Mouse (Mus musculus) lung, postnatal 0 days (tissue): ENCODE measurements around the gene Svep1.

Experiments
- CTCF ChIP-seq: IDR thresholded peaks from 2 replicates; pipeline ENCODE4 v1.5.1; 2016; ENCODE audit warnings: antibody characterized with exemption, mild to moderate bottlenecking
- EP300 ChIP-seq: IDR thresholded peaks from 2 replicates; pipeline ENCODE4 v1.6.1; 2016; ENCODE audit warnings: antibody characterized with exemption, mild to moderate bottlenecking, control low read depth

DNA sequence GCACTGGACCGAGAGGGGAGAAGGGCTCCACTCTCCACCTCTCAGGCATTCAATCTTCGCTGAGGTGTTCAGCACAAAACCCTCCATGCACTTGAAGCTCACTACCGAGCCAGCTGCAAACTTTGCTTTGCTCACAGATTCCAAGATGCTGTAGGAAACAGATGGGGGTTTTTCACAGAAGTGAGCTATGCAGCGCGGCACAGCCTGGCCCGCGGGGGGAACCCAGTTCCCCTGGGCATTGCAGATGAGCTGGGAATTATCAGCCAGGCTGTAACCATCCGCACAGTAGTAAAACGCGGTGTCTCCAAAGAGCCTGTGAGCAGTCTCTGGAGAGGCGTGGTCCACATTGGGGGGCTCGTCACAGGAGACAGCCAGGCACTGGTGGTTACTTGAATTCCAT lies 133.8 kb downstream of the Svep1 start:
- TF ChIP-seq CTCF: no peak
- no peak for TF ChIP-seq EP300
